Mouse (Mus musculus) cerebellum, adult 11 months (tissue): ENCODE data around the gene Nfkbid.

Experiments used
- DNase-seq: peaks from one replicate; pipeline ENCODE4 v3.0.0; 2022

Nfkbid gene

GRCm38 (mm10) chr7:30430191-30430590, 8.7 kb downstream of the Nfkbid start:
- DNase-seq, result no peak

GRCm38 (mm10) chr7:30431793-30432192, 10.3 kb downstream of the Nfkbid start:
- DNase-seq, result peak; percentile 88

GRCm38 (mm10) chr7:30434238-30434637, 12.7 kb downstream of the Nfkbid start:
- no peak for DNase-seq

GRCm38 (mm10) chr7:30434701-30435100, 13.2 kb downstream of the Nfkbid start:
- DNase-seq, result no peak

GRCm38 (mm10) chr7:30435156-30435555, 13.6 kb downstream of the Nfkbid start:
- DNase-seq, result no peak

- DNase-seq, result no peak
Observed at GRCm38 (mm10) chr7:30436879-30437278, 15.3 kb downstream of the Nfkbid start.

GRCm38 (mm10) chr7:30439734-30440133, 18.2 kb downstream of the Nfkbid start:
- DNase-seq, result no peak

GRCm38 (mm10) chr7:30440697-30441096, 19.2 kb downstream of the Nfkbid start:
- DNase-seq, result peak; percentile 62

- no peak for DNase-seq
Observed at GRCm38 (mm10) chr7:30443696-30444095, 22.2 kb downstream of the Nfkbid start.

GRCm38 (mm10) chr7:30444154-30444970, 22.8 kb downstream of the Nfkbid start:
- no peak for DNase-seq

- DNase-seq, result peak; percentile 77
Observed at GRCm38 (mm10) chr7:30444971-30445751, 23.6 kb downstream of the Nfkbid start, which contains the start of gene Aplp1. Aplp1 (minus strand) TSS chr7:30445535.

- DNase-seq, result no peak
Observed at GRCm38 (mm10) chr7:30450241-30450640, 28.7 kb downstream of the Nfkbid start.

GRCm38 (mm10) chr7:30453327-30453726, 31.8 kb downstream of the Nfkbid start:
- DNase-seq, result no peak

- DNase-seq, result no peak
Observed at GRCm38 (mm10) chr7:30453766-30454165, 32.2 kb downstream of the Nfkbid start.

GRCm38 (mm10) chr7:30454259-30454658, 32.7 kb downstream of the Nfkbid start:
- no peak for DNase-seq

GRCm38 (mm10) chr7:30456487-30456886, 35.0 kb downstream of the Nfkbid start:
- DNase-seq, result no peak

- DNase-seq, result no peak
Observed at GRCm38 (mm10) chr7:30456911-30457628, 35.5 kb downstream of the Nfkbid start.

- DNase-seq, result no peak
Observed at GRCm38 (mm10) chr7:30457629-30458330, 36.2 kb downstream of the Nfkbid start, which contains the start of the genes Kirrel2 and Nphs1. Kirrel2 (minus strand) TSS chr7:30457690. Nphs1 (plus strand) TSS chr7:30458315.

GRCm38 (mm10) chr7:30459484-30459883, 38.0 kb downstream of the Nfkbid start:
- DNase-seq, result no peak

- DNase-seq, result no peak
Observed at GRCm38 (mm10) chr7:30463568-30463967, 42.0 kb downstream of the Nfkbid start.

GRCm38 (mm10) chr7:30463996-30464395, 42.5 kb downstream of the Nfkbid start:
- DNase-seq, result no peak

- no peak for DNase-seq
Observed at GRCm38 (mm10) chr7:30464816-30465300, 43.3 kb downstream of the Nfkbid start.
